Mouse (Mus musculus): ENCODE measurements around the gene Colq.

DNA sequence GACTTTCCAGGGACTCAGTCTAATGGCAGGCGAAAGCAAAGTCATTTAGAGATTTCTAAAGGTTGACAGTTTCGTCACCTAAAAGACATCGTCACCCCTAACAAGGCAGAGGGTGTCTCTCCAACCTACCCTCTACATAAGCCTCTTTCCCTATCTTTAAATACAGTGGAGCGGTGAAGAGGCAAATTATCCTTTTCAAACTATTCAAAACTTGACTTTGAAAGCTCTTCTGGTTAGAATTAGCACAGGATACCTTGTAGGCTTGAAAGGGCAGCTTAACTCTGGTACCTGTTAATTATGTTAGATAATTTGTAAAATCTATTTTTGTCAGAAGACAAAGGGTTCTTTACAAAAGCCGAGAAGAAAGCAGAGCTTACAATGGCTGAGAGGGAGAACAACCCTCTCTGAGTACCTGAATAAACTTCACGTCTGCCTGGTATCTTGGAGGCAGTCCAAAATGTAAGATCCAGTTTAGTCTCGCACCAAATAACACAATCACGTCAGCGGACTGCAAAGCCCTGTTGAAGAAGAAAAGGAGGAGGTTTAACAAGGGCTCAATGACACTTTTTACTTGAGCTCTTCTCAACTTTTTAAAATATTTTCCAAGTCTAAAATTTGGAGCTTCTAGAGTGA lies 29.6 kb upstream of the Colq start:
- TF ChIP-seq TAL1 (IDR thresholded peaks at IDR 0.05; ENCODE audit: low read length) (no peak), GATA1 (IDR thresholded peaks at IDR 0.05; ENCODE audit: low read length) (no peak)

Data from erythroblast, embryonic 14.5 days (primary cell).